Mouse (Mus musculus) right cerebral cortex, postnatal 14 days (tissue): Measurements from ENCODE around the gene Glra4.

Source experiments
- DNase-seq: peaks from one replicate; pipeline ENCODE4 v3.0.0; 2022

The Glra4 gene

GRCm38 (mm10) chrX:136780041-136780440 is at the start of gene Glra4:
TSS of gene Glra4 (minus strand) at chrX:136780141.
- DNase-seq, result no peak

- no peak for DNase-seq
Measured at GRCm38 (mm10) chrX:136828610-136829009, 48.7 kb upstream of the Glra4 start.

GRCm38 (mm10) chrX:136825016-136825415 is 45.1 kb upstream of the Glra4 start:
- DNase-seq, result no peak

GRCm38 (mm10) chrX:136822371-136822770 is 42.4 kb upstream of the Glra4 start, which contains the start of gene Plp1:
TSS of gene Plp1 (plus strand) at chrX:136822671.
- DNase-seq, result no peak

- DNase-seq, result peak; percentile 73
Measured at GRCm38 (mm10) chrX:136820250-136820649, 40.3 kb upstream of the Glra4 start.

- no peak for DNase-seq
Measured at GRCm38 (mm10) chrX:136819752-136820151, 39.8 kb upstream of the Glra4 start.

- DNase-seq, result no peak
Measured at GRCm38 (mm10) chrX:136797223-136797622, 17.3 kb upstream of the Glra4 start.

- DNase-seq, result no peak
Measured at GRCm38 (mm10) chrX:136789446-136789845, 9.5 kb upstream of the Glra4 start.

- DNase-seq, result no peak
Measured at GRCm38 (mm10) chrX:136779262-136779661, 679 bp downstream of the Glra4 start.

- DNase-seq, result no peak
Measured at GRCm38 (mm10) chrX:136778046-136778445, 1.9 kb downstream of the Glra4 start.

GRCm38 (mm10) chrX:136773035-136773434 is 6.9 kb downstream of the Glra4 start:
- DNase-seq, result no peak

GRCm38 (mm10) chrX:136761103-136762074 is 18.6 kb downstream of the Glra4 start:
- no peak for DNase-seq

GRCm38 (mm10) chrX:136755464-136755863 is 24.5 kb downstream of the Glra4 start:
- no peak for DNase-seq

GRCm38 (mm10) chrX:136749329-136749728 is 30.6 kb downstream of the Glra4 start:
- DNase-seq, result no peak

GRCm38 (mm10) chrX:136744663-136745062 is 35.3 kb downstream of the Glra4 start:
- no peak for DNase-seq

- no peak for DNase-seq
Measured at GRCm38 (mm10) chrX:136743459-136743858, 36.5 kb downstream of the Glra4 start, which contains the start of gene Morf4l2. TSS of gene Morf4l2 (minus strand) at chrX:136743690.

GRCm38 (mm10) chrX:136742661-136743103 is 37.3 kb downstream of the Glra4 start:
- peak; percentile 33 for DNase-seq

- no peak for DNase-seq
Measured at GRCm38 (mm10) chrX:136742241-136742640, 37.7 kb downstream of the Glra4 start.

- peak; percentile 75 for DNase-seq
Measured at GRCm38 (mm10) chrX:136741651-136742201, 38.2 kb downstream of the Glra4 start.

GRCm38 (mm10) chrX:136740791-136741650 is 38.9 kb downstream of the Glra4 start:
- DNase-seq, result peak; percentile 83

- DNase-seq, result no peak
Measured at GRCm38 (mm10) chrX:136740087-136740790, 39.7 kb downstream of the Glra4 start.

GRCm38 (mm10) chrX:136732016-136732415 is 47.9 kb downstream of the Glra4 start:
- DNase-seq, result no peak
